Mouse (Mus musculus): Measurements from ENCODE around the gene Acan.

Gene Acan

GRCm38 (mm10) chr7:79139328-79139824 is 86.1 kb downstream of the Acan start:
- DNase-seq (ENCODE audit: low read depth, low spot score): peak; percentile 90

DNA sequence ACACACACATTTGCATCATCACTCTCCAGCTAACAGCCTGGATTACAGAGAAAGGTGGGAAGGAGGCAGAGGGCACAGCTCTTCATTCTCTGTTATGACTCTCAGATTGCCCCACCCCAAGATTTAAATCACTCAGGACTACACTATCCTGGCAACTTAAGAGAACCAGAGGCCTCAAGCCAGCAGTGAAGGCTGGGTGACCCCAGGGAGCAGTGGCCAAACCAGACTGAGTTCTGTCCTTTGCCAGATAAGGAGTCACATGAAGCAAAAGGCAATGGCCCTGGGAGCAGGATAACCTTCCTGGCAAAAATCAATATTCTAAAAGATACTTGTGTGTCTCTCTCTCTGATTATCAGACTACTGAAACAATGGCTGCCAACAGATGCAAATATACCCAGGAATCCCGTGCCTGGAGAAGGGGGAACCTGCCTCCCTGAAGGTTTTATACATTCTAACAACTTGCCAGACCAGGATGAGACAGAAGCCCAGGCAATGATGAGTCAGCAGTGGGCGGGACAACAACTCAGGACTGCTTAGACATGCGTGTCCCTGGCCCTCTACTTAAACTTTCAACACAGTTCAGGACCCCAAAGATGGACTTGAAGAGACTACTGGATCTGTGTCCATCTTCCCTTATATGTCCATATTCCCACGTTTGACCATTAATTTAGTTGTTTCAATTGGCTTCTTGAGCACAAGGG is 86.8 kb downstream of the Acan start:
- peak; percentile 67 for DNase-seq (ENCODE audit: low read depth, low spot score)

GRCm38 (mm10) chr7:79140897-79141296 is 87.6 kb downstream of the Acan start:
- DNase-seq (ENCODE audit: low read depth, low spot score): peak; percentile 66

DNA sequence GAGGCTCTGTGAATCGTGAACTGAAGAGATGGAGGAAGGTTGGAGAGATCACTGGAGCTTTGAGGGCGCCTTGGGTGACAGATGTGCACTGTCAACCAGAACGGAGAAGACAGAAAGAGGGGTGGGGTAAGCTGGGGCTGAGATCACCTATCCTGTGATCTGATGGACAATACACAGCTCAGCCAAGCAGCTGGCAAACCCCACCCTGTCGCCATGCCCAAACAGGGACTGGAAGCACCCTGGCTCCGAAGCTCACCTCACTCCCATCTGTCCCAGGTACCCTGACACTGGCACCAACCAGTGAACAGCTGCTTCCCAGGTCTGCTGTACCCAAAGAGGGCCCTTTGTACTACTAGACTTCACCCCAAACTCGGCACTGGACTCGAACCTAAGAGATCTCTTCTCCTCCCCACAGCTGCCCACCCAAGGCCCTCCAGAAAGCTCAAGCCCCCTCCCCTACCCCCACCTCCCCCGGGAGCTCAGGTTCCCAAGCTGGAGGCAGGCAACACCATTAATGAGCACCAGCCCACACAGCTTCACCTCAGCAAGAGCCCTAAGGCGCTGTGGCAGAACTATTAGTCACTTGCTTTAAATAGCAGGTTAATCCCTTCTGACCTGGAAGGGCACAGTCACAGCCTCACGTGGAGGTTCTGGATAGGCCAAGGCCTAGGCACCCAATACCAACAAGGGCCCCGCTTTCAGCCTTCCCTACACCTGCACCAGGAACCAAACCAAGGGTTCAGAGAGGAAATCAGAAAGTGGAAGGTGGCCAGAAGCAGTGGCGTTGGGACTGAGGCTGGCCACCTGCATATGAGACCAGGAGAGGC is 93.9 kb downstream of the Acan start:
- DNase-seq (ENCODE audit: low read depth, low spot score): no peak

DNA sequence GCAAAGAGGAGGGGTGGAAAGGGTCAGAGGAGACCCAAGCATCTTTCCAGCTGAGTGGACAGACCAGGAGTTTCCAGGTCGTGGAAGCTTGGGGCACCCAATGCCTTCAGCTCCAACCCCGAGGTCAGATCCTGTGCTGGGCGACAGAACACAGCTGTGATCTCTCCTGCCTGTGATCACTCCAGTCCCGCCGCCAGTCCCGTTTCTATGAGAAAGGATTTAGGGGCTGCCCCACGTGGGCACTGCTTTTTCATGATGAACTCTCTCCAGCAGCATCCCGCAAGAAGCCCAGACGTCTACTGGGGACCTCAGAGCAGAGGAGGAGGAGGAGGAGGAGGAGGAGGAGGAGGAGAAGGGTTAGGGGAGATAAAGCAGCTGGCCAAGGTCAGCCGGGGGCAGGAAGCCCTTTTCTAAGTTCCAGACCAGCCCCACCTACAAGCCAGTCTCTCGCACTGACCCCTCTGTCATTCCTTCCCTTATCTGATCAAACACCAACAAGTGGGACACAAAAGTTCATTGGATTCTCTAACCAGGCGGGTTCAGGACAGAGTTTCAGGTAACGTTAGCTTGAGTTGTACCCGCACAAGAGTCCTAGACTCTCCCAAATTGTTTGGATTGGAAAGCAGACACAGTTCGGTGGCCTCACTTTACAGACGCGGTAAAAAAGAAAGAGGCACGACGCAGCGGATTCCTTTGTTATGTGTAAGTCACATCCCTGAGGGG is 94.8 kb downstream of the Acan start:
- DNase-seq (ENCODE audit: low read depth, low spot score): peak; percentile 27

- DNase-seq (ENCODE audit: low read depth, low spot score): peak; percentile 92
Observed at GRCm38 (mm10) chr7:79148711-79149266, 95.5 kb downstream of the Acan start, which contains the start of gene Mfge8. Gene Mfge8 (minus strand): TSS chr7:79149060.

GRCm38 (mm10) chr7:79149522-79149921 is 96.2 kb downstream of the Acan start:
- DNase-seq (ENCODE audit: low read depth, low spot score): no peak

DNA sequence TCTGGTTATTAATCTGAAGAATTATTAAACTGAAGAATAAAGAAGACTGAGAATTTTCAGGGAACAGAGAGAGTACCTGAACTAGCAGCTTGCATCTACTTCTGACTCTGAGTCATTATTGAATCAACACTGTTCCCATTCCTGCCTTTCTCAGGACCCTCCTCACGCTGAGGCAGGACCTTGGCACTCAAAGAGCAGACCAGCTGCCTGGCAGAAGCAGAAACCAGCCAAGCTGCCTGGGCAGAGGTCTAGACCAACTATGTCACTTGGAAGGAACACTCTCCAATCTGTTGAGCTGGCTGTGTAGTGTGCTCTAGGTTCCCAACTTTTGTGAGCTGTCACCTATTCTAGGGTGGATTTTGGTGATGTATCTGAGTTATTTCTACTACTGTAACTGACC is 106.1 kb downstream of the Acan start:
- DNase-seq (ENCODE audit: low read depth, low spot score): no peak
